ENCODE assay signal across 29 mouse cellular contexts in genomic region chr1:84382709-84383108, GRCm38 (mm10).
"Had no signal": no experiment of that assay in that cellular context is flagged by ENCODE, and none has a peak within 500 bp of the region (broad histone marks: within the 10 kb centered on the region; RNA-seq: fewer than 3 reads in every experiment).

No protein-coding gene starts in this region.

- ATAC-seq: liver, embryonic 12.5 days; liver, postnatal 0 days; midbrain, embryonic 13.5 days; midbrain, embryonic 16.5 days had no signal

- DNase-seq: layer of hippocampus, postnatal 36 days; left cerebral cortex, postnatal 4 days; liver; liver, embryonic 13.5 days; liver, postnatal 0 days; lung, postnatal 10 days; lung, postnatal 36 days; lung, postnatal 4 days; midbrain, embryonic 14.5 days had no signal

- H3K9ac ChIP-seq: limb, embryonic 12.5 days; limb, embryonic 13.5 days; limb, embryonic 15.5 days; liver, embryonic 12.5 days; liver, embryonic 13.5 days; liver, embryonic 14.5 days; liver, embryonic 15.5 days; liver, postnatal 0 days; midbrain, embryonic 12.5 days; midbrain, embryonic 13.5 days; midbrain, embryonic 15.5 days; neural tube, embryonic 12.5 days; neural tube, embryonic 13.5 days had no signal

- H3K36me3 ChIP-seq: limb, embryonic 10.5 days; limb, embryonic 12.5 days; limb, embryonic 13.5 days; limb, embryonic 15.5 days; liver, embryonic 12.5 days; liver, embryonic 13.5 days; liver, embryonic 15.5 days; midbrain, embryonic 10.5 days; midbrain, embryonic 12.5 days had no signal

- H3K27me3 ChIP-seq: limb, embryonic 12.5 days; limb, embryonic 13.5 days; limb, embryonic 15.5 days; liver, embryonic 12.5 days; liver, embryonic 13.5 days; liver, embryonic 15.5 days; megakaryocyte, embryonic 14.5 days; midbrain, embryonic 12.5 days; midbrain, embryonic 13.5 days; midbrain, embryonic 15.5 days; neural tube, embryonic 12.5 days; neural tube, embryonic 13.5 days had no signal

- H3K4me3 ChIP-seq: left cerebral cortex, adult 2 months; limb, embryonic 10.5 days; limb, embryonic 12.5 days; limb, embryonic 13.5 days; limb, embryonic 15.5 days; liver, embryonic 12.5 days; liver, embryonic 13.5 days; liver, embryonic 15.5 days; megakaryocyte, embryonic 14.5 days; midbrain, embryonic 10.5 days; midbrain, embryonic 12.5 days; midbrain, embryonic 13.5 days; midbrain, embryonic 15.5 days; myocyte; neural tube, embryonic 12.5 days; neural tube, embryonic 13.5 days had no signal

- H3K27ac ChIP-seq: left cerebral cortex, adult 2 months; limb, embryonic 10.5 days; limb, embryonic 12.5 days; limb, embryonic 13.5 days; limb, embryonic 15.5 days; liver, embryonic 12.5 days; liver, embryonic 13.5 days; liver, embryonic 14.5 days; liver, embryonic 15.5 days; macrophage; midbrain, embryonic 10.5 days; midbrain, embryonic 12.5 days; midbrain, embryonic 13.5 days; midbrain, embryonic 15.5 days; neural tube, embryonic 12.5 days; neural tube, embryonic 13.5 days had no signal

- H3K4me2 ChIP-seq: limb, embryonic 12.5 days; limb, embryonic 13.5 days; limb, embryonic 15.5 days; liver, embryonic 11.5 days; liver, embryonic 12.5 days; liver, embryonic 13.5 days; liver, embryonic 15.5 days; midbrain, embryonic 11.5 days; midbrain, embryonic 12.5 days; midbrain, embryonic 13.5 days; midbrain, embryonic 15.5 days; neural tube, embryonic 12.5 days; neural tube, embryonic 13.5 days had no signal

- H3K9me3 ChIP-seq: limb, embryonic 10.5 days; limb, embryonic 12.5 days; limb, embryonic 13.5 days; limb, embryonic 15.5 days; liver, embryonic 12.5 days; liver, embryonic 13.5 days; liver, embryonic 15.5 days; midbrain, embryonic 10.5 days; midbrain, embryonic 12.5 days; midbrain, embryonic 13.5 days; midbrain, embryonic 15.5 days; neural tube, embryonic 12.5 days; neural tube, embryonic 13.5 days had no signal

- H3K4me1 ChIP-seq: limb, embryonic 10.5 days; limb, embryonic 12.5 days; limb, embryonic 15.5 days; liver, embryonic 12.5 days; liver, embryonic 13.5 days; liver, embryonic 15.5 days; megakaryocyte, embryonic 14.5 days; midbrain, embryonic 10.5 days; neural tube, embryonic 12.5 days had no signal
